Mouse (Mus musculus): ENCODE results near the gene Smyd4.

Smyd4 gene

DNA sequence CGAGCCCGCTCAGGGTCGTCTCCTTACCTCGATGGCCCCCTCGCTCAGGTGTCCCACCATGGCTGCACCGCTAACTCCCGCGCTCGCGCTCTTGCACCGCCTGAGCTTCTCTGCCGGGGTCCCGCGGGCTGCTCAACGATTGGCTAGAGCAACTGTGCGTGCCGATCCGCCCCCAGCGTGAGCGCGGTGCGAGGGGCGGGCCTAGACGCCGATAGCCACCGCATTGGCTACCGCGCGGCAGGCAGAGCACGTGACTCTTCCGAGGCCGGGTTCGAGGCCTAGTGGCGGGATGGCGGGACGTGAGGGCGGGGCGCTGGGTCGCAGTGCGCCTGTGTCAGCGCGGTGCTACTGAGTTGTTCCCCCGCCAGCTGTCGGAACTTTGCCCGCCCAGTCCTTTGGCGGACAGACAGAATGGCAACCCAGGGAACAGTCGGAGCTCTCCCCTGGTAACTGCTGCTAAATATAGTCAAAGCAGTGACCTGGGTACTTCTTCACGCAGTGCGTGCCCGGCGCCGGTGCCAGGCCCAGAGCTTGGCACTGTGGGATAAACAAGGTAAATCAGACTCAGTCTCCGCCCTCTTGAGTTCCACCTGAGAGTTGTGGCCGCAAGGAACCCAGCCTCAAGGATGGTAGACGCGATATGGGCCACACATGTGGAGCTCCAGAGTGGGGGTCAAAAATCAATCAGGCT lies at the start of gene Smyd4, which contains the start of gene Rpa1:
Smyd4 (plus strand) TSS at position 235 of the 691 bp plus-strand sequence.
Rpa1 (minus strand) TSS at position 126 of the 691 bp plus-strand sequence.
- DNase-seq = peak; percentile 94

DNA sequence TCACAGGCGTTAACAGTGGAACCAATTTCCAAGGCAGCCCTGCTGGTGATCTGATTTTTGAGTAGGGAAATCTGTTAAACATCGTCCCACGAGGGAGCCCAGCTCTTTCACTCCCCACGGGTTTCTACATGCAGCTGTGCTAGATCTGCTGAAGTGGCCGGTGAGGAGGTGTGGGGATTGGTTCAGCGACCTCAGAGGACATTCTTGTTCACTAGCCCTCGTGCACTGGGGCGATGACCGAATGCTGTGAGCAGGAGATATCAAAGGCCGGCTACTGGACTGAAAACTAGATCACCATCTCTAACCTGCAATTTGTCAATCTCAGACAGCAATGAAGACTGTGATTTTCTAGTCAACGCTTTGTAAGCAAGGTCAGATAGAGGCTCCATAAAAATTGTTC lies 49.7 kb upstream of the Smyd4 start:
- no peak for DNase-seq

DNA sequence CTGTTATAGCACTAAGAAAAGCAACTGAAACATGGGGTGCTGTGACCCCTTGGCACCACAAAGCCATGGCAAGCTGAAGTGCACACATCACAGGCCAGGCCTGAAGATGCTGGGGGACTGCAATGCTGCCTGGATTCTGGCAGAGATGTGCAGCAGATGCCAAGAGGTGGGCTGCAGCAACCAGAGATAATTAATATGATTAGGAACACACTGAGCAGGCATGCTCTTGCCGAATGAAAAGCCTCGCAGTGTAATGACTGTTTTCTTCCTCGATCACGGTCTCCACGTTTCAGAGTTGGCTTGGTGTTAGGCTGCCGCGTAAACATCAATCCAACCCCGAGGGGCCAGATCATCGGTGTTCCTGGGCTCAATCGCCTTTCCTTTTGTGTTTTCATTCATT lies 48.4 kb upstream of the Smyd4 start:
- no peak for DNase-seq

DNA sequence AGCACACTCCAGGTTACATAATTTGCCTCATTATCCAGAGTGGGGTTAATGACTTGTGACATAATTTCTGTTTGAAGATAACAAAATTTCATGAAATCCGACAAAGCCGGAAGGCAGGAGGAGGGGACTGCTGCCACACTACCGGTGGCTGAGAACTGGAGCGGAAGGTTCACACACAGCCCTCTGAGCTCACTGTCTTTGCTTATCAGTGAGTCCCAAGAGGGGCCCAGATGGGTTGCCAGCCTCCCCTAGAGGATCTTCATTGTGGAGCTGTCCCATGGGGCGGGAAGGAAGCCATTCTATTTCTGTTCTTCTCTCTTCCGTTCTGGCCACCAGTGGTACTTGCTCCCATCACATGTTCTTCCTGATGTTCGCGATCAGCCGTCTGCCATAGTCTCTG lies 47.3 kb upstream of the Smyd4 start:
- DNase-seq = no peak

DNA sequence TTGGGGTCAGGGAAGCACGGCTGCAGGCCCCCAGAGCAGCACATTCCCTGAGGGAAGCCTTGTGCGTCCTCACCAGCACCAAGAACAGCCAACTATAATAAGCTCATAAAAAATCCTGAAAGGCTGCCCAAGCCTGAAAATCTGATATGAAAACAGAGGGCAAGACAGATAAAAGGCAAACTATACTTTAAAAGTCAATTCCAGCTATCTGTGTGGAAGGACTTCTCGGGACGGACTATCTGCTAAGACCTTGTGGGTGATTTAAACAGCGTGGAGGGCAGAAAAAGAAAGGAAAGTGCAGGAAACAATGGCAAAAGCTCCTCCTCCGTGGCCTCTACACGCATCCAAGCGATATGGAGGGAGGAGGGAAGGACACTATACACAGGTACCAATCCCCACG lies 43.4 kb upstream of the Smyd4 start:
- no peak for DNase-seq

DNA sequence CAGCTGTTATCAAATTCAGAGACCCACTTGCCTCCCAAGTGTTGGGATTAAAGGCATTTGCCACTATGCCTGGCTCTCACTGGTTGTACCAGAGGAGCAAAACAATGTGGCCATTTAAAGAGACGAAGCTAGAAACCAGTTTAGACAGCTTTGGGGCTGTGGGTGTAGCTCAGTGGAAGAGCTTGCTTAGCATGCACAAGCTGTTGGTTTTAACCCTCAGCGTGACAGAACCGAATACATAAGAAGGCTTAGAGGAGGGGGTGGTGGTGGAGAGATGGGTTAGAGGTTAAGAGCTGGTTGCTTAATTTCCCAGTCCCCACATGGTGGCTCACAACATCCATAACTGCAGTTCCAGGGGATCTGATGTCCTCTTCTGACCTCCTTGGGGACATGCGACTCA lies 39.6 kb upstream of the Smyd4 start:
- DNase-seq = no peak

DNA sequence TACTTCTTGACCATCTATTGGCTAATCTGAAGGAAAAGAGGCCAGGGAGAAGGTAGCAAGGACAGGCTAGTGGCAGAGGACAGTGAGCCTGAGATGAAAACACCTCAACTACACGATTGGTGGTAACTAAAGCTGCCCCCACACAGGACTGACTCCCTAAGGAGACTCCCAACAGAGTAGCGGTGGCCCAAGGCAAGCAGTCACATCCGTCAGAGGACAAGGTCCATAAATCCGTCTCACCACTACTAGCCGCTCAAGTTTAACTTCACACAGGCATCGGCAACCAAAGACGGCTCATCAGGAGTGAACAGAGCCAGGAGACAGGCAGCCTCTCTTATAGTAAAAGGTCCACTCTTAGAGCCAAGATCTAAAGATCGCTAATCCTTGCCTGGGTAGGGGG lies 37.4 kb upstream of the Smyd4 start:
- DNase-seq = no peak

DNA sequence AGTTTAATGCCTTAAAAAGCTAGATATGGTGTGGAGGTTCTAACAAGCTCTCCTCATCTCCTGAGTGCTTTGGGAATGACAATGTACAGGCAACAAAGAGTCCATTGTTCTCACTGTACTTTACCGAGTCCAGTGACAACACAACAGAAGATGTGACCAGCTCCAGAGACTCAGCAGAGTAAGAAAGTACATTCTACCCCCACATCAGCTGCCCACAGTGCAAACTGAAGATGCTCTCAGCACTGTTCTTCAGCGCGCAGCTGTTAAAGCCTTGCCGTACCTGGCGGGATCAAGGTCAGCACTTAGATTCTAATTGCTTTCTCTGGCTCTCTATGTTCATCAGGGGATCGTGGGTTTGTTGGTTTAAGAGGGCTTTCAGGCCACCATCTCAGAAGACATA lies 36.5 kb upstream of the Smyd4 start:
- DNase-seq = no peak

DNA sequence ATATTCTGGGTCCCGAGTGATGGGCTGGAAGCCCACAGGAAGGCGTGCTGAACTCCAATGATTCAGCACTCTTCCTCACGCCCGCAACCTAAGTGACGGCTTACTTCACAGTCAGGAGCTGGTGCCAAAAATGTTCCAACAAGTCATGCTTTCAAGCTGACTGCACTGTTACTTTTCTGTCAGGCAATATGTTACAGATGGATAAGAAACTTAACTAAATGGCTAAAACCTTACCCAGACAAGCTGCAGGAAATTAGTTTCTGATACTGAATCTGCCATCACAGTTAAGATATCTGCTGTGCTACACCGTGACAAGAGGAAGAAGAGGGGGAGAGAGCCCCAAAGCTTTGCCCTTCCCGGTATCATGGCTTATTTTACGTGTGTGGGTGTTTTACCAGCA lies 34.4 kb upstream of the Smyd4 start:
- DNase-seq = no peak

DNA sequence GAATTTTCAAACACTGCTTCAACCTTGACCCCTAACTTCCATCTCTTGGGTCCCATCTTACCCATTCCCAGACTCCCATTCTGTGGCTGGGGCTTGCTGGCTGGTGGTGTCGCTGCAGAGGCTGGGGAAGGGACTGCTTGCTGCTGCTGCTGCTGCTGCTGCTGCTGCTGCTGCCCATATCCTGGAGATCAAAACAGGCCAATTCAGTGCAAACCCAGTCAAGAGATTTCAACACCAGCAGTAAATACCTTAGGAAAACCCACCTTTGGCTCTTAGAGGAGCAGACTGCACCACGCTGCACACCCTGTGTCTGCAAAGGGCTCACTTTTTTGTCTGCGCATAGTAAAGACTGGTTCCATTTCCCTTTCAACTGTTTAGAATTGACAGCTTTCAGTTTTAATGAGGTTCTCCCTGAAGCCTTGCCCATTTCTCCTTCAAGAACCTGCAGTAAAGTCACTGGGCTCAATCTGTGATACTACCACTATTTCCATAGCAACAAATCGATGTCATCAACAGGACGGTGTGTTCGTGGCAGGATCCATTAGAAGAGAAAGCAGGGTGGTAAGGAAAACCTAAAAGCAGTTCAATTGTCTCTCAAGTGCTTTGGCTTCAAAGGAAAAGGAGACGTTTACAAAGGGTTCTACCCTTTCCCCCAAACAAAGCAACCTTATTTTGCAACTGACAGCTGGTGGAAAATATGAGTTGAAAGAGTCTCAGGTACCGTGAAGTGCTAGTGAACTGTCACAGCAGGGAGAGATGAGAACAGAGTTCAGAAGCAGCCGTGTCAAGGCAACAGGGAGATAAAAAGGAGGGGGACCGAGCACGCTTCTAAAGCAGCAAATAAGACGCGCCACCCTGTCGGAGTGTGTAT lies 29.6 kb upstream of the Smyd4 start:
- no peak for DNase-seq

DNA sequence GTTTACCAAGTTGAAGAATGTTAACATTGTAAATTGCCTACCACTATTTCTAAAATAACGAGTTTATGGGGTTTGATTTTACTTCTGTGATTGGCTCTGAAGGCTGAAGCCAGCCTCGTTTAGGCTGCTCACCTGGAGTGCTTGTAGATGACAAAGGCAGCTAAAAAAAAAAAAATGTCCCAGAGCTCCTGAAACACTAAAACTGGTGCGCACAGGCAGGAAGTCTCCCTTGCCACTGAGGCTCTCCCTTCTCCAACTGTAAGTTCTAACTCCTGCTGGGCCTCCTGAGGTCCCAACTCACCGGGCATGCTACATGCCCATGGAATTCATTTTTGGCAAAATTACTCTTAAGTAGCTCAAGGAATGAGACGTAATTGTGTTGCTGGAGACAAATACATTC lies 29.0 kb upstream of the Smyd4 start:
- no peak for DNase-seq

DNA sequence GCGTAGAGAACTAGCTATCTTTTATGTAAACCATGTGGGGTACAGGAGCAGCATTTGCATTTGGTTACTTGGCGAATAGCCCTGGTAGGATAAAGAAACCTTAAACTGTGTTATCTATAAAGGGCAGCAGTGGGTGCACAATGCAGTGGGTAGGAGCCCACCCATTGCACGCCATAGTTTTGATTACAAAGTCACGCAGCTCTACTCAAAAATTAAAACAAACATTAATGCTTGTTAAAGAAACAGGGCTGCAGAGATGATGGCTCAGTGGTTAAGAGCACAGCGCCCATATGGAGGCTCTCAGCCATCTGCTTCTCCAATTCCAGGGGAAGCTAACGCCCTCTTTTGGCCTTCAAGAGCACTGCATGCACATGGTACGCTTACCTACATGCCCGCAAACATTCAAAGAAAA lies 24.9 kb upstream of the Smyd4 start:
- DNase-seq = no peak

DNA sequence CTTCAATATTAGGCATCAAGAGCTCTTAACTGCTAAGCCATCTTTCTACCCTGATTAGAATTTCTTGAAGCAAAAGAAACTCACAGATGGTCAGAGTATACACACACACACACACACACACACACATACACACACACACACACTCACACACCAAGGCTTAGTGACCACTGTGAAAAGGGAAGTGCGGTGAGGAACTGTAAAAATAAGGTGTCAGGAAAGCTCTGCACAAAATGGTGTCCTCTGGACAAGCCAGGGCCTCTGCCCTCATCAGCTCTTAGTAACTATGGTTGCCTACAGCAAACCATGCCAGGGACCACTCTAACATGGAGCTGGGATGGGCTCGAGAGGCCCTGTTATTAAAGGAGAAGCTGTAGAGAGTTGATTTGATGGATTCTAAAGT lies 23.8 kb upstream of the Smyd4 start:
- no peak for DNase-seq

DNA sequence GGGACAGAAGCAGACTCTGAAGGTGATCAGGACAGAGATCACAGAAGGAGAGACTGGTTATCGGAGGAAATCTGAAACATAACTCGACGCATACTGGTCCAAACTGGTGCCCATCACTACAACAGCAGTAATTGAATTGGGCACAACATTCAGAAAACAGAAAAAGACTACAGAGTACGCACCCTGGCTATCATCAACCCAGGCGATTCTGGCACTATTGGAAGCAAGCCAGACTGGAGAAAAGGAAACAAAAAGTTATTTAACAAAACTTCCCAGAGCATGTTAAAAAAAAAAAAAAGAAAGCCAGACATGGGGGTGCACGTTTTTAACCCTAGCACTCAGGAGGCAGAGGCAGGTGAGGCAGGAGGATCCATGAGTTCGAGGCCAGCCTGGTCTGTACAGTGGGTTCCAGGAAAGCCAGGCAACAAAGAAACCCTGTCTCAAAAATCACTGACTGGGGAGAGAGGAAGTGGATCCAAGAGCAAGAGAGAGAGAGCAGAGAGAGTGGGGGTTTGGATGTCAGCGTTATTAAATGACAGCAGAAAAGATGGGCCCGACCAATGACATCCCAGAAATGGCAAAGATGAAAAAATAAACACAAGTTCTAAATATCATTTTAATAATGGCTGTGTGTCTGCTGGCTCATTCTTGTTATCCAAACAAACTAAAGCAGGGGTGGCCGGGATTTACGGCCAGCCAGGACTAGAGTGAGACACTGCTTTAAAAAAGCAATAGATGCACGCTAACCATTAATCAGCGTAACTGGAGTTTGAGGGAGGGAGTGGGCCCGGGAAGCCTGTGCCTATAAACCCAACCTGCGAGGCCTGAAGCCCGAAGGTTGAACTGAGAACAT lies 22.9 kb upstream of the Smyd4 start:
- DNase-seq = no peak

DNA sequence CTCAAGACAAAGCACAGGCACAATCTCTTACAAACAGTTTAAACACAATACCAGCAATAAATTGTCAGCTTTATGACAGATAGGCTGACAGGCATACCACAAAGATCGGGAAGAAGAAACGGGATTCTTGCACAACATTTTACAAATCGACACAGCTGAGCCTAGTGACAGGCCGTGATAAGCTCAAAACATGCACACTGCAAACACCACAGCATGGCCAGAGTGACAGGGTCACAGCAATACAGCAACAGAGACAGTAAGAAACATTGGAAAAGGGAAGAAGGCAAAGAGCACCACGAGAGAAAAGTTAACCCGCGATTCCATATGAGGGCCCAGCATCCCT lies 22.3 kb upstream of the Smyd4 start:
- DNase-seq = no peak

DNA sequence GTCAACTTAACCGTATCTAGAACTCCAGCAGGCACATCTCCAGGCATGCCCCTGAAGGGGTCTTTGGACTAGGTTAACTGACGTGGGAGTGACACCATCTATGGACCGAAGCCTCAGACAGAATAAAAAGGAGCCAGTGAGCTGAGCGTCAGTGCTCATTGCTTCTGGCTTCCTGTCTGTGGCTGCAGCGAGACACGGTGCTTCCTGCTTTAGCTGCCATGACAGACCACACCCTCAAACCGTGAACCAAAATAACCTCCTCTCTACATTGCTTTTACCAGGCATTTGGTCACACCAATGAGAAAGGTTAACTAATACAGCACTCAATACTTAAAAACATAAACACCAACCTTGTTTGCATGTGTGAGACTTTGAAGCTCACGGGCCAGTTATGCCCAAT lies 11.6 kb upstream of the Smyd4 start:
- DNase-seq = no peak

DNA sequence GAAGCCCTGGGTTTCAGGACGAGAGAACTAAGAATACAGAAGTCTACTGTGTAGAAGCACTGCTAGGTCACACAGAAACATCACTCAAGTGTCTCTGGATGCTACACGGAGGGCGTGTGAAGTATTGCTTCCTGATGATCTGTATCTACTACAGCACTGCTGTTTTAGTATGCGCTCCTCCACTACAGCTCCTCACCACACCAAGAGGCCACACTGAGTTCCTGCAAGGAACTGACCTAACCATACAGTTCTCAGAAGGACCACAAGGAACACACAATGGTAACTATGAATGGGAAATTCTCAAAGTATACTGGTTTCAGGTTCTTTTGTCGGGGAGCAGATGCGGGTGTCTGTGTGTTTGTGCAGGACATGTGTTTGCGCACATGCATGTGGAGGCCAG lies 11.0 kb upstream of the Smyd4 start:
- DNase-seq = no peak

DNA sequence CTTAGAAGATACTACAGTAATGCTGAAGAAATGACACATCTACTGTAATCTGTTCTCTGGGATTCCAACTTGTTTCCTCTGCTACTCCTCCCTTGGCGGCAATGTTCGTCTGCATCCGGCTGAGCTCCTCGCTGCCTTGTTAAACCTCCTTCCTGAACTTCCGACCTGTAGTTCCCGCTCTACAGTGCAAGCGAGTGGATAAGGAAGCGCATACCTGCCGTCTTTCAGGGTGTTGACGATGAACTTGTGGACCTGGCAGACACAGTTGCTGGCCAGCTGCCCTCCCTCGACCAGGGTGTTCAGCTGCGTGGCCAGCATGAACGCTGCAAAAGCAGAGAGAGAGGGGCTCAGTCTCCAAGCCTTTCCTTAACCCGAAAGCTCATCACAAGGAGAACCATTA lies 8.2 kb upstream of the Smyd4 start:
- DNase-seq = no peak

DNA sequence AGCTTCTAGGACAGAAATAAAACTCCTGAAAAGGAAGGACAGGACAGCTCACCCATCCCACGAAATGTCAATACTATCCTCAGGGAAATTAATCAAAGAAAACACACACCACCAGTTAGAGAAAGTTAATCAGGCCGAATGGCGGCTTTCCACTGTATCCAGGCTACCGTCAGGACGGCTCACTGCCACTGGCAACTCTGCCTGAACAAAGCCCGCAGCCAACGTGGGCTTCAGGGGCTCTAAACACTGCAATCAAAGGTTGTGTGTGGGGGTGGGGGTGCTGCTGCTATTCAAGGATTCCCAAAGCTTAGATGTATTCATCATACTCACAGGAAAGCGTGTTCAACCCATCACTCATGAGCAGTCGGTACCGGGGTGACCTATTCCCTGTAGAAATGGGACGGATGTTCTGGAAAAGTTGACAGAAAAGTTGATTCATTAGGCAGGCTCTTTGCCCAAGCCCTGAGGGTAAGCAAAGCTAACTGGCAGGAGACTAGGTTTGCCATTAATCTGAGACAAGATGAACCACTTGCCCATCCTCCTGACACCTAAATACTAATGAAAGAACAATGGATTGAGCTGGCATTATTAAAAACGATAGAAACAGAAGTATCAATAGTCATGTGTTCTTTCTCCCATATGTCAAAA lies 7.4 kb upstream of the Smyd4 start:
- no peak for DNase-seq

DNA sequence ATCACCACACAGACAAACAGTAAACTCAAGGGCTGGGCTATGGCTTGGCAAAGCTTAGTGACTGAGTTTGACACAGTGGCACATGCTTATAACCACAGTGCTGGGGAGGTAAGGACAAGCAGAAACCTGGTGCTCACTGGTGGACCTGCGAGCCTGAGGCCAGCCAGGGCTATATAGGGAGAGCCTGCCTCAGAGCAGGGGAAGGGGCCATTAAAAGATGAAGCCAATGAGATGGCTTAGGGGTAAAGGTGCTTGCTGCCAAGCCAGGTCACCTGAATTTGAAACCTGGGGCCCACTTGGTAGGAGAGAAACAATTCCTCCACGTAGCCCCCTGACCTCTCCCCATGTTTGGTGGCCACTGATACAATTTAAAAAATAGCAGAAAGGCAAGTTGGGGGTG lies 5.1 kb upstream of the Smyd4 start:
- DNase-seq = no peak

DNA sequence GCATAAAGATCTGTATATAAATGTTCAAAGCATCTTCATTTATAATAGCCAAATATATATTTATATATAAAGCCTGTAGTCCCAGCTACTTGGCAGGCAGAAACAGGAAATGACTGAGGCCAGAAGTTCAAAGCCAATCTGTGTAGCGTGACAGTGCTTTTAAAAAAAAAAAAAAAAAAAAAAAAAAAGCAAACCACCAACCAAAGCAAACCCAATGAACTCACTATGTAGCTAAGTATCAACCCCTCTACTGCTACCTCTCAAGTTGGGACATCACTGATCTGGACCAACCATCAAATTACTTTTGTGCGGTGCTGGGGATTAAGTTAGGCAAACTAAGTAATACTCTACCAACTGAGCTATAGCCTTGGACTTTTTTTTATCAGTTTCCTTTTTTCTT lies 4.1 kb upstream of the Smyd4 start:
- no peak for DNase-seq

DNA sequence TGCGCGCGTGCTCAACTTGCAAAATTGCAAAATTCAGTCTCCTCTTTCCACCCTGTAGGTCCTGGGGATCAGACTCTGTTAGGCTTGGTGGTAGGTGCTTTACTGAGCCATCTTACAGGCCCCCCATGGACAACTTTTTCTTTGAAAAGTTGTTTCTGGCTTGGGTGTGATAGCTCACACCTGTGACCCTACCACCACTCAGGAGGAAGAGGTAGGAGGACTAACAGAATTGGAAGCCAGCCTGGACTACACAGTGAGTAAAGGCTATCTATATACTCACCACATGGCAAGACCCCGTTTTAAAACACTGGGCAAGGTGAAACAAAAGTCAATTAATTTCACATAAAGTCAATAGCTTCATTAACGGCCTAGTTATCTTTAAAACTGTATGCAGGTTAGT lies 3.5 kb upstream of the Smyd4 start:
- DNase-seq = no peak

DNA sequence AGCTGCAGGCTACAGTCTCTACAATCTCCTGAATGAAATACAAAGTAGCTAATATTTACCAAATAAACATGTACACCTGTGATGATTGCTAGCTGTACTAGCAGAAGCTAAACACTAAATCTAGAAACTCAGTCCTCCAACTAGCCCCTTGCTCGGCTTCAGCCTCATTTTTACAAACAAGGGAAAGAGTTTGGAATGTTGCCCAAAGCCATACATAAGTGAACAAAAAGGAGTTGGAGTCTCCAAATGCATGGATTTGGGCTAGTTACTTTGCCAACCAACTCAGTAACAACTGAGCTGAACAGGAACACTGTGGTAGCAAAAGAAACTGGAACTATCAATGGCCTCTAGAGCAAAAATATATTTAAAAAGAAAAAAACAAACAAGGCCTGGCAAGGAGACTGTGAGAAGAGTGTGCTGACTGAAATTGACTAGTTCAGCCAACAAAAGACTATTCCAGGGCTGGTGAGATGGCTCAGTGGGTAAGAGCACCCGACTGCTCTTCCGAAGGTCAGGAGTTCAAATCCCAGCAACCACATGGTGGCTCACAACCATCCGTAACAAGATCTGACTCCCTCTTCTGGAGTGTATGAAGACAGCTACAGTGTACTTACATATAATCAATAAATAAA lies 1.6 kb upstream of the Smyd4 start:
- no peak for DNase-seq

Measured in lung, postnatal 14 days (tissue).